Mouse (Mus musculus) embryonic facial prominence, embryonic 12.5 days (tissue): ENCODE data around the gene Hamp2. TPM values are rescaled to one million over a fixed set of nuclear protein-coding genes. Genes with fewer than 3 reads are reported as not detected.
A peak's percentile ranks its signal among the peaks of the same experiment; 100 is the strongest.

Experiments
- ATAC-seq: fragments of 200-750 bp; cut with Nextera tagmentation; 2 replicates; pipeline ENCODE4 v1.8.0; 2017; ENCODE audit not compliant: insufficient number of reproducible peaks, insufficient read depth, low FRiP score, low TSS enrichment
- H3K27ac ChIP-seq: fragments of 300-500 bp; sonication (generic); 2 replicates; pipeline ENCODE4 v1.5.1; 2016; ENCODE audit warnings: mild to moderate bottlenecking
- H3K27me3 ChIP-seq: fragments of 300-500 bp; sonication (generic); 2 replicates; pipeline ENCODE4 v1.6.1; 2016; ENCODE audit warnings: mild to moderate bottlenecking, moderate library complexity
- H3K36me3 ChIP-seq: fragments of 300-500 bp; sonication (generic); 2 replicates; pipeline ENCODE4 v1.6.1; 2016; ENCODE audit warnings: mild to moderate bottlenecking
- H3K4me1 ChIP-seq: fragments of 300-500 bp; sonication (generic); 2 replicates; pipeline ENCODE4 v1.6.1; 2016
- H3K4me2 ChIP-seq: fragments of 300-500 bp; sonication (generic); replicated peaks from 2 replicates; pipeline ENCODE4 v1.6.1; 2016; ENCODE audit warnings: mild to moderate bottlenecking, moderate library complexity
- H3K4me3 ChIP-seq: fragments of 300-500 bp; sonication (generic); 2 replicates; pipeline ENCODE4 v1.5.1; 2016; ENCODE audit warnings: mild to moderate bottlenecking
- H3K9ac ChIP-seq: fragments of 300-500 bp; sonication (generic); 2 replicates; pipeline ENCODE4 v1.6.1; 2016; ENCODE audit warnings: mild to moderate bottlenecking, moderate library complexity
- H3K9me3 ChIP-seq: fragments of 300-500 bp; sonication (generic); 2 replicates; pipeline ENCODE4 v1.6.1; 2016; ENCODE audit warnings: mild to moderate bottlenecking, moderate library complexity
- WGBS: fragments of 180-500 bp; shearing (Covaris S2); methylation state at CpG from one replicate; pipeline ENCODE4 v1.1.7; 2016; 5-methylcytosine and 5-hydroxymethylcytosine counted together
- polyA plus RNA-seq: library from polyadenylated mRNA; unstranded; fragments of >200 nt; fragmentation: Nextera tagmentation; extraction: Ambion mirVana; gene quantifications from 2 replicates; pipeline ENCODE4 v1.2.1, GENCODE M21; 2016

Gene Hamp2
- polyA plus RNA-seq, 1 experiment from 2014 or later = not detected

DNA sequence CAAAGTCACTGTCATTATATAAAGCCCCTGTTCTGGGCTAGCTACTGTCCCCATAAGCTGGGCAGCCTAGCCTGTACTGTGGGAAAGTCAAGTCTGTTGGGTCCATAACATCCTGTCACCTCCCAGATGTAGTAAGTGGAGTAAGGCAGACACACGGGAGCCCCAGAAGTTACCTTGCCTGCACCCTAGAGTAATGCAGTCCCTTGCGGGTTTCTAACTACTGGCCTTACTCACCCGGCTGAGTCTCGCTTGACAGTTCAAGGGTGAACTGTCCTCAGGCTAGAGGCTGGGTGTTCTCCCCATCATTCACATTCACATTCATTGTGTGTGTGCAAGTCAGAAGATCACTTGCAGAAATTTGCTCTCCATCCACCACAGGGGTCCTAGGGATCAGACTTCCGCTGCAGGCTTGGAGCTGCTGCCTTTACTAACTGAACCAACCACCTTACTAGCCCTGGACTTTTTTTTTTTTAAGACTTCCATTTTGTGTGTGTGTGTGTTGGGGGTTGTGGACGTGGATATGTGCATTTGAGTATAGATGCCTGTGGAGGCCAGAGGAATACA is 35.4 kb upstream of the Hamp2 start:
- peaks cover 17% of the 10 kb centered on the region for H3K36me3 ChIP-seq
- H3K9ac ChIP-seq = no peak overlapping the region

DNA sequence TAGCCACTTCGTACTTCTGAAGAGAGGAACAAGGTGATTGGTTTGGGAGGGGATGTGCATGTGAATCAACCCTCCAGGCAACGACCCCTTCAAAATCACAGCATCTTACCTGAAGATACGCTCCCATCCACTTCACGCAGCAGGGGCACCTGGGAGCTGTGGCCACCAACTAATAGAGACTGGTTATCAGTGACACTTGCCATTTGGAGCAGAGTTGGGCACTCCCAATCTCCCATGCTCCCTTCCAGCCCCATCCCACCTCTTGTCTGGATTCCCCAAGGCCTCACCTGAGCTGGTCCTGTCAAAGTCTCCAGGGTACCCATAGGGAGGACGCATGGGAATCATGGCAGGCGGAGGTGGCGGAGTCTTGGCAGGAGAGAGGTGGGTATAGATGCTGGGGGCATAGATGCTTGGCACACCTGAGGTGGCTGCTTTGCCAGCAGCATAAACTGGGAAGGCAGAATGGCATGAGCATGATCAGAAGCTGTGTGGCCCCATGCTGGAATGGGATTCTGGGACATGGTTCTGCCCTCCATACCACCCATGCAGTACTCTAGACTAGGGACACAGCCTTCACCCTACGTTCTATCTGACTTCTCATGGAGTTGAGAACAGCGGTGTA is 34.5 kb upstream of the Hamp2 start:
- Histone ChIP-seq H3K9ac (no peak overlapping the region), H3K36me3 (peaks cover 25% of the 10 kb centered on the region), H3K27ac (no peak overlapping the region), H3K4me1 (peaks cover 16% of the 10 kb centered on the region), H3K27me3 (no peaks in the 10 kb centered on the region), H3K4me3 (no peak overlapping the region), H3K9me3 (no peaks in the 10 kb centered on the region), H3K4me2 (no peak overlapping the region)
- 93% methylated on average over 9 of the region's 9 CpGs for WGBS
- ATAC-seq = no peak

More for the DNA sequence above, 35.4 kb upstream of the Hamp2 start:
- no peak overlapping the region for H3K4me3 ChIP-seq
- WGBS = 80% methylated on average over 6 of the region's 6 CpGs
- no peak overlapping the region for H3K4me2 ChIP-seq
- peaks cover 16% of the 10 kb centered on the region for H3K4me1 ChIP-seq
- H3K27ac ChIP-seq = no peak overlapping the region
- H3K27me3 ChIP-seq = no peaks in the 10 kb centered on the region
- ATAC-seq = no peak
- no peaks in the 10 kb centered on the region for H3K9me3 ChIP-seq

DNA sequence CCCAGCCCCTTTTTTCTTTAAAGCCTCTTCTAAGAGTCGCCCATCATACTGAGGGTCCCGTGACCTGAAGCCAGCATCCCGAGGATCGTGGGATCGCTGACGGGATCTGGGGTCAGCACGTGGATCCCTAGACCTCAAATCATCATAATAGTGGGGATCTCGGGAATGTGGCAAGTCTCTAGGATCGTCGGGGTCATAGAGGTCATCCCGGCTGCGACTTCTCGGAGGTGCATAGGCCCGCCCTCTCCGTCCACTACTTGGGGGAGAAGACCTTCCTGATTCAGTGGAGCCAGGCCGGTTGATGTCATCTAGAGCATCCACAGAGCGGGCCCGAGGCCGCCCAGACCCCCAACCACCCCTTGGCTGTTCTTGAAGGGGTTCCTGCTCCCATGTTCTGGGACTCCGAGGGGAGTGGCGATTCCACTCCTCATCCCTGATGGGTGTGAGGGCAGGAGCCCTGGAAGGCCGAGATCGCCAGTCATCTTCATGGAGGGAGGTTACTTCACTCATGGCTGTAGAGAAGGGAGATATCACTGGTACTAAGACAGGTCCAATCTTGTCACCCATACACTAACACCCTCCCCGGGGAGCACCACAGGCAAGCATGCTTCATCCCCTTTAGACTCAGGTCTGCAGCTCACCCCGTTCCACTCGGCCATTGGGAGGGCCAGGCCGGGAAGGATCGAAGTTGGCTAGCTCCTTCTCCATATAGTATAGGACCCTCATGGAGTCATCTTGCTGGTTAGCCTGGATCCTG is 33.8 kb upstream of the Hamp2 start:
- Histone ChIP-seq H3K27me3 (no peaks in the 10 kb centered on the region), H3K36me3 (peaks cover 32% of the 10 kb centered on the region), H3K27ac (peak overlapping the region; percentile 99), H3K4me3 (peak overlapping the region; percentile 96), H3K4me2 (peak overlapping the region; percentile 58), H3K4me1 (peaks cover 16% of the 10 kb centered on the region), H3K9me3 (no peaks in the 10 kb centered on the region), H3K9ac (peak overlapping the region; percentile 100)
- no peak for ATAC-seq
- 73% methylated on average over 28 of the region's 28 CpGs for WGBS

DNA sequence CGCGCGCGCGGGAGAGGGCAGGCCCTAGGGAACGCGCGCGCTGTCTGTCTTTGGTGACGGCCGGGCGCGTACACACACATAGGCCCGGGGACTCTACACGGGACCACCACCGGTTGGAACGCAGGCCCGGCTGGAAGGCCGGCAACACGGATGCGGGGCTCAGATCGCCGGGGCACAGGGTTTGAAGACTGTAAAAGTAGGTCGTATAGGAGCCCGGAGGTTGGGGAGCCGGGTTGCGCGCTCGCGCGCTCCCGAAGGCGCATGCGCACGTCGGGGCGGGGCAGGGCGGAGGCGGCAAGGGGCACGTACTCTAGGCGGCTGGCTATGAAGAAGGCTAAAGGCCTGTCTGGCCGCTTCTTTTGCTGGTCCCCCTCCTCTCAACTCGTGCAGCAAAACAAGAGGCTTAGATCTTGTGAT is 32.9 kb upstream of the Hamp2 start:
- Histone ChIP-seq H3K4me3 (peak overlapping the region; percentile 96), H3K36me3 (peaks cover 41% of the 10 kb centered on the region), H3K9me3 (no peaks in the 10 kb centered on the region), H3K4me2 (peak overlapping the region; percentile 58), H3K27ac (peak overlapping the region; percentile 99), H3K4me1 (peaks cover 16% of the 10 kb centered on the region), H3K9ac (peak overlapping the region; percentile 100), H3K27me3 (no peaks in the 10 kb centered on the region)
- ATAC-seq = peak; percentile 45
- under 1% methylated on average over 43 of the region's 43 CpGs for WGBS

DNA sequence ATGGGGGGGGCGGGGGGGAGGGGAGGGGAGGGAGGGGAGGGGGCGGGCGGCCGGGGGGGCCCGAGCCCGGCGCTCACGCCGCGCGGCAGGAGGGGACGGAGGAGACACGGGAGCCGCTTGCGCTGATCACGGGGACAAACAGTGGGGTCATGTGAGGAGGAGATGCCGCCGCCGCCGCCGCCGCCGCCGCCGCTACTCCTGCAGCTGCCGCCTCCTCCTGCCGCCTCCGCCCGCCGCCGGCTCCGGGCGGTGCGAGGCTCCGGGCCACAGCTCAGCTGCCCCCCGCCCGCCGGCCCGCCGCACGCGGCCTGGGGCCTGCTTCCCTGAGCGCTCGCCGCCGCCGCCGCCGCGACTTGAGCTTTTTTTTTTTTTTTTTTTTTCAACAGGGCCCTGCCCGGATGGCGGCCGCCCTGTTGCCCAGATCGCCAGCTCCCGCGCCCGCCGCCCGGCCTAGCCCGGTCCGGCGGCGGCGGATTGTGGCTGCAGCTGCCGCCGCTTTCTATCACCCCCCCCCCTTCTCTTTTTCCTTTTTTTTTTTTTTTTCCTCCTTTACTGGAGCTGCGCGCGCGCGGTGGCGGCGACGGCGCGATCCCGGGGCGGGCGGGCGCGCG is 32.4 kb upstream of the Hamp2 start, which contains the start of gene Usf2:
TSS of gene Usf2 (minus strand) at position 48 of the 611 bp plus-strand sequence.
- H3K27ac ChIP-seq = peak within 1 kb of the TSS; percentile 99
- WGBS = under 1% methylated on average over 53 of the region's 82 CpGs
- peak within 1 kb of the TSS; percentile 100 for H3K9ac ChIP-seq
- ATAC-seq = no peak
- H3K9me3 ChIP-seq = no peaks in the 10 kb centered on the region
- peaks cover 16% of the 10 kb centered on the region for H3K4me1 ChIP-seq
- H3K4me2 ChIP-seq = peak within 1 kb of the TSS; percentile 74
- H3K4me3 ChIP-seq = peak within 1 kb of the TSS; percentile 96
- peaks cover 46% of the 10 kb centered on the region for H3K36me3 ChIP-seq
- no peaks in the 10 kb centered on the region for H3K27me3 ChIP-seq

DNA sequence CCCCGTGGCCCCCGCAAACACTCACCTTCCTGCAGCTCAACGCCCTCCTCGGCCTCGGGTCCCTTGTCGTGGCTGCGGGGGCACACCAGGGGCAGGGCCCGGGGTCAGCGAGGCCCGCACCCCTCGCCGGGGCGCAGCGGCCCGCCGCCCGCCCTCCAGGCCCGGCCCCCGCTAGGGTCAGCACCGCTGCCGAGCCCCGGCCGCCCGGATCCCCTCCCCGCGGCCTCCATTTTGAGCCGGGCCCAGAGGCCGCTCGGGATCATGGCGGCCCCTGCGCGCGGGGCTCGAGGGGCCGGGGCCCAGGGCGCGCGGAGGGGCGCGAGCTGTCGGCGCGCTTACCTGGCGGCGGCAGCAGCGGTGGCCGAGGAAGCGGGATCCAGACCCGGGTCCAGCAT is 31.9 kb upstream of the Hamp2 start:
- no peak for ATAC-seq
- Histone ChIP-seq H3K27ac (peak overlapping the region; percentile 99), H3K4me2 (peak overlapping the region; percentile 74), H3K9me3 (no peaks in the 10 kb centered on the region), H3K4me3 (peak overlapping the region; percentile 96), H3K4me1 (peaks cover 16% of the 10 kb centered on the region), H3K9ac (peak overlapping the region; percentile 100), H3K27me3 (no peaks in the 10 kb centered on the region), H3K36me3 (peaks cover 50% of the 10 kb centered on the region)
- WGBS = under 1% methylated on average over 37 of the region's 49 CpGs

DNA sequence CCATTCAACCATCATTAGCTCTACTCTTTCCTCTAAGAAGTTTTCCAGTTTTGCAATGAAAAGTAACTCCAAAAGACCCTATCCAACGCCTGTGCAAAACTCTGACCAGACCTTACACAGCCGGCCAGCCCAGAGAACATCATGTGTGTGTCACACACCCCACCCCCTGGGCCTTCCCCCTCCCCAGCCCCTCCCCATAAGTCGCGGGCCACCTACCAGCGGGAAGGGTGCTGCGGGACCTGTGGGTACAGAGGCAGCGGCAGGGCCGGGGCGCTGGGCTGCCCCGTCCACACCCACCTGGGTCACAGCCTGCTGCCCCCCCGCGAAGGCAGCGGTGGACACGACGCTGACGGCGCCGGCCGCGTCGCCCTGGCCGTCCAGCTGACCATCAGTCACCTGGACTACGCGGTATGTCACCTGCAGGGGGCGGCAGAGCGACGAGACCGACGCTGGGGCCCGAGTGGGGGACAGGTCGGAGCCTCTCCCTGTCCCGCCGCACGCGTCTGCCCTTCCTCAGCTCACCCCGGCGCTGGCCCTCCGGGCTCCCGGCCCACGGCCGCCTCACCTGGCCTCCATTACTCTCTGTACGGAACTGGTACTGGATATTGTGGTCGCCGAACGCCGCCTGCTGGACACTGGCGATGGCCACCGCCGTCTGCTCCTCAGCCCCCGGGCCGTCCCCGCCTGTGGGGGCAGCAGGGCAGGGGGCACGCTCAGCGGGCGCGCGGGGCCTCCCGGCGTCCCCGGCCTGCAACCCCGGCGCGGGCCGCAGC is 31.3 kb upstream of the Hamp2 start:
- WGBS = under 1% methylated on average over 50 of the region's 64 CpGs
- Histone ChIP-seq H3K36me3 (peaks cover 55% of the 10 kb centered on the region), H3K9ac (peak overlapping the region; percentile 100), H3K27me3 (no peaks in the 10 kb centered on the region), H3K9me3 (no peaks in the 10 kb centered on the region), H3K4me1 (peaks cover 16% of the 10 kb centered on the region), H3K4me2 (peak overlapping the region; percentile 74), H3K27ac (peak overlapping the region; percentile 99), H3K4me3 (peak overlapping the region; percentile 96)
- ATAC-seq = peak; percentile 80

DNA sequence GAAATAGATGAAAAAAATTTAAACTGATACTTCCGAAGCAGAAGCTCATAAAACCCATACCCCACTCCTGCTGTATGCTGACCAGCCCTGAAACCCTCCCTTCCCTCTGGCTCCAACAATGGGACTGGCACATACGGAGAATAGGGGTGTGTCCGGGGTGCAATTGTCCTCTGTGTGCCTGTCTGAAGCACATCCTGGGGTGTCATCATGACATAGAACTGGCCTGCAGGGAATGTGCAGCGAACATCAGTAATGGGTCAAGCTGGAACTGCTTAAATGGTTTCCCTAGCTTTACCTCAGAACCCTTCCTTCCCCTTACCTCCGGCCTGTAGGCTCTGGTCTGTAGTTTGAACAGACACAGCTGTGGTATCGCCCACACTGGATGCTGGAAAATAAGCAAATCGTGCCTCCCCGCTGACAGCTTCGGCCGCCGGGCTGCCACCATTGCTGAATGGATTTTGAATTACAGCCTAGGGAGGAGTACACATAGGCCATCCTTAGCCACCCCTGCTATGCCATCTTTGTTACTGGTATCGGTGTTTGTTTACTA is 30.6 kb upstream of the Hamp2 start:
- peak overlapping the region; percentile 96 for H3K4me3 ChIP-seq
- ATAC-seq = no peak
- peaks cover 63% of the 10 kb centered on the region for H3K36me3 ChIP-seq
- H3K27me3 ChIP-seq = no peaks in the 10 kb centered on the region
- peaks cover 16% of the 10 kb centered on the region for H3K4me1 ChIP-seq
- peak overlapping the region; percentile 100 for H3K9ac ChIP-seq
- no peaks in the 10 kb centered on the region for H3K9me3 ChIP-seq
- H3K27ac ChIP-seq = 0 out of 2 replicates have a peak overlapping the region, but pooled peaks have one; percentile 99
- WGBS = 90% methylated on average over 12 of the region's 12 CpGs
- peak overlapping the region; percentile 74 for H3K4me2 ChIP-seq

DNA sequence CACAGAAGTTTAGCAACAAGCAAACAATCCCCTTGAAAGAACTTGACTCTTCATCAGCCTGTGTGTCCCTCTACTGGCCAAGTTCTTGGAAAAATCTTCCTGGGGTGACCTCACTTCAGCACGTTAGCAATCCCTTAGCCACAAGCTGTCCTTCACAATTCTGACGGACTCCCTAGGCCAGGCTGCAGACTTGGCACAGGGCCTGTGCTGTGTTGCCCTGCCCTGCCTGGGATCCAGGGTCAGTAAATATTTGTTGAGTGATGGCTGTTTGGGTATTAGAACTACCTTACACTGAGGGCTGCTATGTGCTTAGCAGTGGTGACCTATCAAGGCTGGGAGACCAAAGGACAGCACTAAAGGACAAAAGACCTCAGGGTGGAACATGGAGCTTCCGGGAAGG is 29.6 kb upstream of the Hamp2 start:
- no peak overlapping the region for H3K27ac ChIP-seq
- no peak overlapping the region for H3K4me3 ChIP-seq
- WGBS = 89% methylated on average over 3 of the region's 3 CpGs
- H3K27me3 ChIP-seq = no peaks in the 10 kb centered on the region
- H3K9ac ChIP-seq = no peak overlapping the region
- ATAC-seq = no peak
- no peak overlapping the region for H3K4me2 ChIP-seq
- H3K36me3 ChIP-seq = peaks cover 64% of the 10 kb centered on the region
- no peaks in the 10 kb centered on the region for H3K9me3 ChIP-seq
- peaks cover 16% of the 10 kb centered on the region for H3K4me1 ChIP-seq

DNA sequence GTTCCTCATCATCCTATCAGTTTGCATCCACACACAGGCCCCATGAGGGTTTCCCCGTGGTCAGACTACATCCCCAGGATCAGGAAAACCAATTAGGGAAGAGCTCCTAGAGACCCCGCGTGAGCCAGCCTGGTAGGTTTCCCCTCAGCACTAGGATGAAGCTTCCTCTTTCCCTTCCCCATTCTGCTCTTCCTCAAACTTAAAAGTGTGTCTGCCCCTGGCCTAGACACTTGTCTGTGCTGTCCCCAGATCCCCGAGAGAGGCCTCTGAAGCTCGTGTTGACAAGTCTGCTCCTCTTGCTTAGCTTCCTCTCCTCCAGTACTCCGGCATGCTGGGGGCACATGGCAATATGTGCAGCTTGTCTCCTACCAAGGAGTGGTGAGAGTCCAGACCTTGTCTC is 29.0 kb upstream of the Hamp2 start:
- Histone ChIP-seq H3K9ac (no peak overlapping the region), H3K4me3 (no peak overlapping the region)

More for the DNA sequence above, 29.0 kb upstream of the Hamp2 start:
- Histone ChIP-seq H3K36me3 (peaks cover 62% of the 10 kb centered on the region), H3K9me3 (no peaks in the 10 kb centered on the region), H3K4me2 (no peak overlapping the region), H3K27ac (no peak overlapping the region), H3K27me3 (no peaks in the 10 kb centered on the region), H3K4me1 (peaks cover 15% of the 10 kb centered on the region)
- no peak for ATAC-seq
- WGBS = 89% methylated on average over 6 of the region's 6 CpGs
